Mouse (Mus musculus): ENCODE data around the gene Dock4.
A peak's percentile ranks its signal among the peaks of the same experiment; 100 is the strongest.

The Dock4 gene

GRCm38 (mm10) chr12:40773091-40773490 is 327.3 kb downstream of the Dock4 start:
- no peak for DNase-seq (ENCODE audit: low spot score)

GRCm38 (mm10) chr12:40781554-40781953 is 335.8 kb downstream of the Dock4 start:
- DNase-seq (ENCODE audit: low spot score), result no peak

GRCm38 (mm10) chr12:40788621-40789111 is 342.9 kb downstream of the Dock4 start:
- DNase-seq (ENCODE audit: low spot score), result no peak

- DNase-seq (ENCODE audit: low spot score), result peak; percentile 42
Observed at GRCm38 (mm10) chr12:40789379-40790361, 343.9 kb downstream of the Dock4 start.

GRCm38 (mm10) chr12:40791221-40791620 is 345.5 kb downstream of the Dock4 start:
- DNase-seq (ENCODE audit: low spot score), result no peak

GRCm38 (mm10) chr12:40792184-40792650 is 346.5 kb downstream of the Dock4 start:
- peak; percentile 12 for DNase-seq (ENCODE audit: low spot score)

GRCm38 (mm10) chr12:40794066-40794465 is 348.3 kb downstream of the Dock4 start:
- peak; percentile 7 for DNase-seq (ENCODE audit: low spot score)

GRCm38 (mm10) chr12:40794756-40795155 is 349.0 kb downstream of the Dock4 start:
- DNase-seq (ENCODE audit: low spot score), result no peak

GRCm38 (mm10) chr12:40795768-40796167 is 350.0 kb downstream of the Dock4 start:
- no peak for DNase-seq (ENCODE audit: low spot score)

GRCm38 (mm10) chr12:40796813-40797491 is 351.2 kb downstream of the Dock4 start:
- peak; percentile 8 for DNase-seq (ENCODE audit: low spot score)

- no peak for DNase-seq (ENCODE audit: low spot score)
Observed at GRCm38 (mm10) chr12:40797561-40798343, 352.0 kb downstream of the Dock4 start.

GRCm38 (mm10) chr12:40798344-40799017 is 352.7 kb downstream of the Dock4 start:
- DNase-seq (ENCODE audit: low spot score), result no peak

- no peak for DNase-seq (ENCODE audit: low spot score)
Observed at GRCm38 (mm10) chr12:40801456-40801855, 355.7 kb downstream of the Dock4 start.

- no peak for DNase-seq (ENCODE audit: low spot score)
Observed at GRCm38 (mm10) chr12:40805257-40805656, 359.5 kb downstream of the Dock4 start.

- DNase-seq (ENCODE audit: low spot score), result no peak
Observed at GRCm38 (mm10) chr12:40807916-40808315, 362.2 kb downstream of the Dock4 start.

- no peak for DNase-seq (ENCODE audit: low spot score)
Observed at GRCm38 (mm10) chr12:40813474-40813873, 367.7 kb downstream of the Dock4 start.

- no peak for DNase-seq (ENCODE audit: low spot score)
Observed at GRCm38 (mm10) chr12:40814659-40815363, 369.1 kb downstream of the Dock4 start.

- DNase-seq (ENCODE audit: low spot score), result no peak
Observed at GRCm38 (mm10) chr12:40818046-40818708, 372.4 kb downstream of the Dock4 start.

GRCm38 (mm10) chr12:40823631-40824030 is 377.9 kb downstream of the Dock4 start:
- DNase-seq (ENCODE audit: low spot score), result no peak

- DNase-seq (ENCODE audit: low spot score), result no peak
Observed at GRCm38 (mm10) chr12:40824251-40824650, 378.5 kb downstream of the Dock4 start.

Measured in embryo, embryonic 10 days (tissue).